Mouse (Mus musculus): ENCODE measurements around the gene Map2k1.
A peak's percentile ranks its signal among the peaks of the same experiment; 100 is the strongest.
"Not testable (repeated sequence)": the region's sequence is repeated elsewhere in the genome, so short reads cannot be mapped to it uniquely, and the experiment has no call there.

Map2k1 gene

GRCm38 (mm10) chr9:64253021-64253904 lies at the start of gene Map2k1:
TSS of gene Map2k1 (minus strand) at chr9:64253631.
- peak; percentile 99 for DNase-seq

GRCm38 (mm10) chr9:64303086-64303485 lies 49.7 kb upstream of the Map2k1 start:
- not testable (repeated sequence) for DNase-seq

DNA sequence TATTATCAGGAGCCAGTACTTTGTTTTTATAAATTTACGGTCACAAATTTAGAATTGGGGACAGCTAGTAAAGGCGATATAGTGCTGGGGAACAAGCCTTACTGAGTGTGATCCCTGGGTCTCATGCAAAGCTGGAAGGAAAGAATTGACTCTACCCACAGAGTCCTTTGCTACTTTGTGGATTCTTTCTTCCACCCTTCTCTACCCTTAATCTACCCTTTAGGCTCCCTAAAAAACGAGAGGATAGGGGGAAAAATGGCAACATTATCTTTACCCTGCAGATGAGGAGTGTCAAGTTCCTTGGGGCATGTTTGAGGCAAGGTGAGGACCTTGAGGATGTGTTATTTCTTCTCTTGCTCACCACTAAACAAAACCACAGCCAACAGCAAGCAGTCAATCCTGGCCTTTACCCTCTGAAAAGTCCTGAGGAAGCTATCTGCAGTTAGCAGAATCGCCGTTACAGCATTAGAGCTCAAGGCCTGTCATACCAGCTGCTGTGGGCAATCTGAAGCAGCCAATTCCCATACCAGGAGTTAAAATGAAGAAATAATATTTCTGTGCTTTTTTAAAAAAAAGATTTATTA lies 29.1 kb upstream of the Map2k1 start:
- DNase-seq = no peak

- no peak for DNase-seq
These were observed 28.3 kb upstream of the Map2k1 start for GRCm38 (mm10) chr9:64281781-64282178.

DNA sequence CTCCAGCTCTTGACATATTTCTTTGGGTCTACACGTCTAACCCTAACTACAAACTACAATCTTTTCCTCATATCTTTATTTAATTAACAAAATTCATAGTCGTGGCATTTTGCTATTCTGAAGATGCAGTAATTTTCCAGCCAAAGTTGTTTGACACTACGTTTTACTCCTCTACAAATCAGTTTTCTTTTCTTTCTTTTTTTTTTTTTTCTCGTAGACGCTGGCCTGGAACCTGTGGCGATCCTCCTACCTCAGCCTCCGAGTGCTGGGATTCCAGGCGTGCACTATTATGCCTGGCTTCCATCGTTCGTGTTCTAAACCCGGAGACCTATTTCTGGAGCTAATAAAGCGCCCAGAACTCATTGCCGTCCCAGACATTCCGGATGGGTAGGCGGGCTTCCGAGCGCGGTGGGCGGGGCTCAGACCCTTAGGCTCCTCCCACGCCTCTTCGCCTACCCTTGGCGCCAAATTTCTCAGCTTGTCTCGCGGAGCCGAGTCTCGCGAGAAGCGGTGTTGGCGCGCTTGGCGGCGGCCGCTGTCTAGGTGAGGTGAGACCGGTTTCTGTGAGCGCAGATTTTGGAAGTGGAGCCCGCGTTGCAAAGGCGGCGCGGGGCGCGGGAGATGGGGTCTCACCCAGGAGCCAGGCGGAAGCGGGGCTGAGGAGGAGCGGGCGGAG lies 27.8 kb upstream of the Map2k1 start, which contains the start of gene Tipin:
Gene Tipin, plus strand, starts transcription at position 477 of the 676 bp plus-strand sequence.
- peak; percentile 94 for DNase-seq

GRCm38 (mm10) chr9:64278665-64279310 lies 25.4 kb upstream of the Map2k1 start:
- DNase-seq = no peak

GRCm38 (mm10) chr9:64277706-64278105 lies 24.3 kb upstream of the Map2k1 start:
- peak; percentile 23 for DNase-seq

DNA sequence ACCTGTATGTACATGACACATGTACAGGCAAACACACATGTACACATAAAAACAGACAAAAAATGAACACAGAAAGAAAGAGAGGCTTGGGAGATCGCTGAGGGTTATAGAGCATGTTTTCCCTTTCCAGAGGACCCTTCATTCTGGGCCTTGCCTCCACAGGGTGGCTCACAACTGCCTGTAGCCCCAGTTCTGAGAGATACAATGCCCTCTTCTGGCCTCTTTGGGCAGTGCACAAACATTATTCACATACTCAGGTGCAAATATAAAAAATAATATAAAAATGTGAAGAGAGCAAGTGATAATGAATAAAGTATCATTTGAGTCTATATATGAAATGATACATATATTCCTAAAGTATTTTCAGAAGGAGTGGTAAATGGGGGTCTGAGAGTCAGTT lies 21.5 kb upstream of the Map2k1 start:
- DNase-seq = no peak

- DNase-seq = no peak
These were observed 20.9 kb upstream of the Map2k1 start for GRCm38 (mm10) chr9:64274291-64274690.

DNA sequence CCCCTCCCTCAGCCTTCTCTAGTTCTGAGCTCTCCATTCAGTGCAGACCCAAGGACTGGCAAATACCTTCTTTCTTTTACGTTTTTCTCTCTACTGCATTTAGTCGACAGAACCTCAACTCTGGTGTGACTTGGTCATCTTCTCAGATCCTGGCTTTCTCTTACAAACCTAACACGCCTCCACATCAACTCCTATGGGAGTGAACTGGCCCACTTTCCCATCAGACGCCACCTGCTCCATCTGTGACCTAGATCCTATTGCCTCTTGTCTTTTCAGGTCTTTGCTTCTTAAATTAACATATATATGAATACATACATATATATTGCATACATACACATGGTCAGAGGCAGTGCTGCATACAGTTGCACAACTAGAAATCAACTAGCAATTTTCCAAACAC lies 20.3 kb upstream of the Map2k1 start:
- no peak for DNase-seq

DNA sequence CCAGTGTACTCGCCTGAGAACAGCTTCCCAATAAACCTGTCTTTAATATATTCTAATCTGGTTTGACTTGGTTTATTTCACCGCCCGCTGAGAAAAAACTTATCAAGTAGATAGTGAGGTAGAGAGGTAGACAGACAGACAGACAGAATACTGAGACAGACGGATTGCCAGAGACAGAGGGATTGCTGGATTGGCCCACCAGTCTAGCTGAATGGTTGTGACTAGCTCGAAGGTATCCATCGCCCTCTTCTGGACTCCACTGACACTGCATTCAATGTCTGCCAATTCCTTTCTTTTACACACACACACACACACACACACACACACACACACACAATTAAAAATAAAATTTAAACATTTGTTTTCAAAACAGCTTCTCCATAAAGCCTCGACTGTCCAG lies 19.2 kb upstream of the Map2k1 start:
- peak; percentile 32 for DNase-seq

DNA sequence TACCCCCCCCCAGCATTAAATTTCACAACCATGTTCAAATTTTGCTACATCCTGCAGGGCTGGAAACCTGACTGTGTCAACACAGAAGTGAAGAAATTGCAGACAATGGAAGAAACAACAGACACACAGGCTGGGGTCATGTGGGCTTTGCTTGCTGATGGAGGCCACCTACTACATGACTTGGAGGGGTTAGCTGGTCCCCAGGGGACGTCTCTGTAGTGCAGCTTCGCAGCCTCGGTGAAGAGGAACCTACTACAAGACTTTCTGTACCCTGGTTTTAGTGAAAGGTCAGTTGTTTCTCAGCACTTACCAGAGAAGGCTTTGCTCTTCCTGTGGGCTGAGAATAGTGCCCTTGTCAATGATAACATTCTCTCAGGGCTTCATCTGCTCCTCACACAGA lies 17.8 kb upstream of the Map2k1 start:
- DNase-seq = no peak

- not testable (repeated sequence) for DNase-seq
These were observed 15.4 kb upstream of the Map2k1 start for GRCm38 (mm10) chr9:64268836-64269235.

- no peak for DNase-seq
These were observed 14.8 kb upstream of the Map2k1 start for GRCm38 (mm10) chr9:64268196-64268595.

- no peak for DNase-seq
These were observed 13.8 kb upstream of the Map2k1 start for GRCm38 (mm10) chr9:64267231-64267630.

GRCm38 (mm10) chr9:64264813-64265212 lies 11.4 kb upstream of the Map2k1 start:
- DNase-seq = no peak

- DNase-seq = no peak
These were observed 7.6 kb upstream of the Map2k1 start for GRCm38 (mm10) chr9:64261023-64261422.

DNA sequence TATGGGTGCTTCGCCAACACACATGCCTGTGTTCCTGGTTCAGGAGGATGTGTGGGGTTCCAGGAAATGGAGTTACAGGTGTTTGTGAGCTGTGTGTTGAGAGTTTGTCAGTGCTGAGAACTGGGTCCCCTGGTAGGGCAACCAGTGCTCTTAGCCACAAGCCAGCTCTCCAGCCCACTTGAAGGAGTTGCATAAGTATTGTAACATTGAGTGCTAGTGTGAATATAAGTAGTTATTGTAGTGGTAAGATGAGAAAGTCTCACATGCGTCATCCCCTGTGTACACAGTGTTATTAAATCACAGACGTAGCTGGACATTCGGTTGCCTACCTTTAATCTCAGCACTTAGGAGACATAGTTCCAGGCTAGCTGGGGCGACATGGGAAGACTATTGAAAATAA lies 6.5 kb upstream of the Map2k1 start:
- DNase-seq = no peak

- no peak for DNase-seq
These were observed 2.8 kb upstream of the Map2k1 start for GRCm38 (mm10) chr9:64256204-64256603.

- no peak for DNase-seq
These were observed 2.0 kb upstream of the Map2k1 start for GRCm38 (mm10) chr9:64255422-64255821.

DNA sequence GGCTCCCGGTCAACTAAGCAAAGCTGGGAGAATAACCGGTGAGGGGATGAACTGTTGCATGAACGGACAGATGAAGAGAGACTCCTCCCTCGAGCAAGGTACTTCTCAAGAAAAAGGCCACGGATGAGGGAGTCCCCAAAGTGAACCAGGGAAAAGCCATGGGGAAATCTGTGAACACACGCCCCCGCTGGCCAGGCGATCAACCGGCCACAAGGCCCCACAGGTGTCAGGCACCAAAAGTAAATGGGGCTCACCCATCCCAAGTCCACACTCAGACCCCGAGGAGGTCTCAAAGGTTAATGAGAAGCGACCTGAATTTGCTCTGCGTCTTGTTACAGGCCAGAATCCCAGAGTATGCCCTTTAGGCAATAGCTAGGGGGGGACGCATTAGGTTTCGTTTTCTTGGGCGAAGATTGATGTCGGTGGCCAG lies 825 bp downstream of the Map2k1 start:
- no peak for DNase-seq

GRCm38 (mm10) chr9:64250111-64250730 lies 3.2 kb downstream of the Map2k1 start:
- DNase-seq = no peak

- DNase-seq = no peak
These were observed 4.1 kb downstream of the Map2k1 start for GRCm38 (mm10) chr9:64249371-64249770.

Measured in layer of hippocampus, adult 9-11 months (tissue).